Mouse (Mus musculus): Measurements from ENCODE around the gene S1pr4.

- TF ChIP-seq CTCF (IDR thresholded peaks at IDR 0.05; ENCODE audit: low read depth), result no peak
- no peak for TF ChIP-seq EP300 (IDR thresholded peaks at IDR 0.05; ENCODE audit: low read depth)
Observed at GRCm38 (mm10) chr10:81545161-81545747, 45.3 kb upstream of the S1pr4 start, which contains the start of gene Gna11.
